Mouse (Mus musculus): ENCODE results near the gene Echdc1. TPM values are rescaled to one million over a fixed set of nuclear protein-coding genes. Genes with fewer than 3 reads are reported as not detected.

Echdc1 gene
- not detected in 2 replicates for polyA plus RNA-seq (2012; ENCODE audit: insufficient read depth, insufficient read length, low replicate concordance, missing spikeins)

- Histone ChIP-seq H3K4me1 (ENCODE audit: control insufficient read depth, insufficient read depth, low read length) (no peaks in the 10 kb centered on the region), H3K27ac (ENCODE audit: insufficient read depth, low read depth, low read length) (peak within 1 kb of the TSS; percentile 73), H3K4me3 (ENCODE audit: insufficient read depth, low read depth, low read length) (peak within 1 kb of the TSS; percentile 57)
- TF ChIP-seq CTCF (IDR thresholded peaks at IDR 0.05; ENCODE audit: insufficient read depth, low read depth, low read length) (peak; percentile 96), POLR2A (IDR thresholded peaks at IDR 0.05; ENCODE audit: insufficient read depth, low read depth, low read length) (peak; percentile 65)
- under 1% methylated on average over 49 of the region's 49 CpGs for WGBS
Measured at GRCm38 (mm10) chr10:29313064-29313638, at the start of gene Echdc1. Gene Echdc1 (plus strand): TSS chr10:29313166.

GRCm38 (mm10) chr10:29281736-29282135 lies 31.2 kb upstream of the Echdc1 start:
- Histone ChIP-seq H3K4me3 (ENCODE audit: insufficient read depth, low read depth, low read length) (no peak overlapping the region), H3K27ac (ENCODE audit: insufficient read depth, low read depth, low read length) (no peak overlapping the region), H3K4me1 (ENCODE audit: control insufficient read depth, insufficient read depth, low read length) (no peaks in the 10 kb centered on the region)
- WGBS, result 76% methylated on average over 1 of the region's 1 CpGs
- TF ChIP-seq CTCF (IDR thresholded peaks at IDR 0.05; ENCODE audit: insufficient read depth, low read depth, low read length), result no peak
- no peak for TF ChIP-seq POLR2A (IDR thresholded peaks at IDR 0.05; ENCODE audit: insufficient read depth, low read depth, low read length)

DNA sequence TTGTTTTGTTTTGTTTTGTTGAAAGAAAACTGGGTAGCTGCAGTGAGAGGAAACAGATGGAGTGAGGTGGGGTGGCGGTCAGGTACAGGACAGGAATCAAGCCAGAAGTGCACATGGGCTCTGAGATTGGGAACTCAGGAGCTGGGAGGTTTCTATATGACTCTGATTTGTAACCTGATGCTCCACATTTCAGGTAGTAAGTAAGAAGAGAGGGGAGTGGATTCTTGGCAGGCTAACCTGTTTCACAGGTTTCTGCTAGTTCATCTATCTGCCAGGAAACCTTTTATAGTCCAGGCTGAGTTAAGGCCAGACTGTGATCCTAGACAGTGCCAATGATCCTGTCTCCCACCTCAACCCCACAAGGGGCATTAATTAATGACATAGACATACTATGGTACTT lies 27.2 kb upstream of the Echdc1 start:
- WGBS, result 92% methylated on average over 1 of the region's 1 CpGs
- H3K4me1 ChIP-seq (ENCODE audit: control insufficient read depth, insufficient read depth, low read length), result no peaks in the 10 kb centered on the region
- no peak overlapping the region for H3K4me3 ChIP-seq (ENCODE audit: insufficient read depth, low read depth, low read length)
- TF ChIP-seq CTCF (IDR thresholded peaks at IDR 0.05; ENCODE audit: insufficient read depth, low read depth, low read length), result no peak
- no peak for TF ChIP-seq POLR2A (IDR thresholded peaks at IDR 0.05; ENCODE audit: insufficient read depth, low read depth, low read length)
- H3K27ac ChIP-seq (ENCODE audit: insufficient read depth, low read depth, low read length), result no peak overlapping the region

- no peaks in the 10 kb centered on the region for H3K4me1 ChIP-seq (ENCODE audit: control insufficient read depth, insufficient read depth, low read length)
- no peak for TF ChIP-seq POLR2A (IDR thresholded peaks at IDR 0.05; ENCODE audit: insufficient read depth, low read depth, low read length)
- no peak for TF ChIP-seq CTCF (IDR thresholded peaks at IDR 0.05; ENCODE audit: insufficient read depth, low read depth, low read length)
- 92% methylated on average over 4 of the region's 4 CpGs for WGBS
- no peak overlapping the region for H3K27ac ChIP-seq (ENCODE audit: insufficient read depth, low read depth, low read length)
- H3K4me3 ChIP-seq (ENCODE audit: insufficient read depth, low read depth, low read length), result no peak overlapping the region
Measured at GRCm38 (mm10) chr10:29302230-29302629, 10.7 kb upstream of the Echdc1 start.

GRCm38 (mm10) chr10:29311480-29312219 lies 1.3 kb upstream of the Echdc1 start:
- TF ChIP-seq CTCF (IDR thresholded peaks at IDR 0.05; ENCODE audit: insufficient read depth, low read depth, low read length) (no peak), POLR2A (IDR thresholded peaks at IDR 0.05; ENCODE audit: insufficient read depth, low read depth, low read length) (no peak)
- no peak overlapping the region for H3K27ac ChIP-seq (ENCODE audit: insufficient read depth, low read depth, low read length)
- 53% methylated on average over 4 of the region's 4 CpGs for WGBS
- no peak overlapping the region for H3K4me3 ChIP-seq (ENCODE audit: insufficient read depth, low read depth, low read length)
- no peaks in the 10 kb centered on the region for H3K4me1 ChIP-seq (ENCODE audit: control insufficient read depth, insufficient read depth, low read length)

- H3K4me1 ChIP-seq (ENCODE audit: control insufficient read depth, insufficient read depth, low read length), result no peaks in the 10 kb centered on the region
- TF ChIP-seq POLR2A (IDR thresholded peaks at IDR 0.05; ENCODE audit: insufficient read depth, low read depth, low read length) (no peak), CTCF (IDR thresholded peaks at IDR 0.05; ENCODE audit: insufficient read depth, low read depth, low read length) (no peak)
- 12% methylated on average over 5 of the region's 5 CpGs for WGBS
Measured at GRCm38 (mm10) chr10:29313905-29314304, 939 bp downstream of the Echdc1 start.

DNA sequence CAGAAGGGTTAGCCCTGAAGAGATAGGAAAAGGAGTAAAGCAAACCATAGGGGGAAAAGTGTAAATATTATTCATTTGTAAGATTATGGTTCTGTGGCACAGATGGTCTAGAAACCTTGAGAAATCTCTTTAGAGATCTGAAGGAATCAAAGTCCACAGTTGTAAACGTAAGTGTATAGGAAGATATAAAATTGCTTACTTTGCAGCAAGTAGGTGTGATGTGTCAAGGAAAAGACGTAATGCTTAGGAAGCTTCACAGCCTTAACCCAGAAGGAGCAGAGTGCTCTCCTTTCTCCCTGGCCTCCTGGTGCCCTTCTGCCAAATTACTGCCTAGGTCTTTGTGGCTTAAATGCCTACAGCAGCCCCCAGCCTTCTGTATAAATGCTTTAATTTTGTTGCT lies 11.9 kb downstream of the Echdc1 start:
- Histone ChIP-seq H3K4me1 (ENCODE audit: control insufficient read depth, insufficient read depth, low read length) (no peaks in the 10 kb centered on the region), H3K27ac (ENCODE audit: insufficient read depth, low read depth, low read length) (no peak overlapping the region), H3K4me3 (ENCODE audit: insufficient read depth, low read depth, low read length) (no peak overlapping the region)
- 91% methylated on average over 2 of the region's 2 CpGs for WGBS
- no peak for TF ChIP-seq CTCF (IDR thresholded peaks at IDR 0.05; ENCODE audit: insufficient read depth, low read depth, low read length)
- no peak for TF ChIP-seq POLR2A (IDR thresholded peaks at IDR 0.05; ENCODE audit: insufficient read depth, low read depth, low read length)

More at GRCm38 (mm10) chr10:29313905-29314304, 939 bp downstream of the Echdc1 start:
- Histone ChIP-seq H3K27ac (ENCODE audit: insufficient read depth, low read depth, low read length) (no peak overlapping the region), H3K4me3 (ENCODE audit: insufficient read depth, low read depth, low read length) (no peak overlapping the region)

GRCm38 (mm10) chr10:29333836-29334235 lies 20.9 kb downstream of the Echdc1 start:
- Histone ChIP-seq H3K27ac (ENCODE audit: insufficient read depth, low read depth, low read length) (no peak overlapping the region), H3K4me1 (ENCODE audit: control insufficient read depth, insufficient read depth, low read length) (no peaks in the 10 kb centered on the region), H3K4me3 (ENCODE audit: insufficient read depth, low read depth, low read length) (no peak overlapping the region)
- WGBS, result 77% methylated on average over 4 of the region's 4 CpGs
- no peak for TF ChIP-seq CTCF (IDR thresholded peaks at IDR 0.05; ENCODE audit: insufficient read depth, low read depth, low read length)
- no peak for TF ChIP-seq POLR2A (IDR thresholded peaks at IDR 0.05; ENCODE audit: insufficient read depth, low read depth, low read length)

DNA sequence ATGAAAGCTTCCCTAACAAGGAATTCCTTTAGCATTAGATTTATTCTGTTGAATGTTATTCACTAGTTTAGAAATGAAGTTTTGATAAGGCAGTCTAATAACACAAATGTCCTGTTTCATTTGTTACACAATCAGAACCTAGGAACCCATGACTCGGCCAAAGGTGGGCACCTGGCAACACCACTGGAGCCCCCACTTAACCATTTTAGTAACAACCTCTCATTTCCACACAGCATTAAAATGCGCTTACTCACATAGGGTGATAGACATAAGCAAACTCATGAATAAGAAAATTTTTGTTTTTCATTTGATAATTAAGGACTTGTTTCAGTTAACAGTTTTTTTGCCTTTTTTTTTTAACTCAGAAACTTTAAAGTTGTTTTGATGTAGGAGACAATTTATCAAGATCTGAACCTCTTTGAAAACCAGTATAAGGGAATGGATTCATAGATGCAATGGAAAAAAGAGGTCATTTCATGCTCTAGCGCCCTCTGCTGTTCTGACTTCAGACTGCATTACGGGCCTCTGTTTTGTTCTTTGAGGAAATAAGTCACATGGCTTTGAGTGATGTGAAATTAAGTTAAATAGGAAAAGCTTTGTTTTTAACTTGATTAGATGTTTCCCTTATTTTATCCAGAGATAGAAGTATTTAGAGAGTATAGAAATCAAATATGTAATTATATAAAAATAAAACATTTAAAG lies 25.5 kb downstream of the Echdc1 start:
- WGBS, result 47% methylated on average over 4 of the region's 4 CpGs

More for the DNA sequence above, 25.5 kb downstream of the Echdc1 start:
- Histone ChIP-seq H3K27ac (ENCODE audit: insufficient read depth, low read depth, low read length) (no peak overlapping the region), H3K4me1 (ENCODE audit: control insufficient read depth, insufficient read depth, low read length) (no peaks in the 10 kb centered on the region), H3K4me3 (ENCODE audit: insufficient read depth, low read depth, low read length) (no peak overlapping the region)
- no peak for TF ChIP-seq CTCF (IDR thresholded peaks at IDR 0.05; ENCODE audit: insufficient read depth, low read depth, low read length)

All from olfactory bulb, adult 2 months (tissue).